Mouse (Mus musculus): ENCODE measurements around the gene Gm14548. TPM values are rescaled to one million over a fixed set of nuclear protein-coding genes. Genes with fewer than 3 reads are reported as not detected.

The Gm14548 gene
- polyA plus RNA-seq (2014; fragmentation: Illumina TruSeq; extraction: RNeasy Lipid Tissue Mini Kit (QIAGEN cat#74804); ENCODE audit: low read depth, low replicate concordance): 0.28 TPM

GRCm38 (mm10) chr7:3898036-3898590 is at the start of gene Gm14548:
Gene Gm14548, minus strand, starts transcription at chr7:3898120.

GRCm38 (mm10) chr7:3915387-3915786 is 17.5 kb upstream of the Gm14548 start, which contains the start of gene Lilra6:
Gene Lilra6, minus strand, starts transcription at chr7:3915503.

GRCm38 (mm10) chr7:3844951-3845350 is 53.0 kb downstream of the Gm14548 start, which contains the start of gene Pira2:
Gene Pira2, minus strand, starts transcription at chr7:3845051.

Other genes with a start within 250 kb of the Gm14548 start
- 7.1 TPM for gene Leng1, start 232.3 kb downstream of the Gm14548 start, polyA plus RNA-seq (2014; fragmentation: Illumina TruSeq; extraction: RNeasy Lipid Tissue Mini Kit (QIAGEN cat#74804); ENCODE audit: low read depth, low replicate concordance)
- gene Tmc4, start 220.6 kb downstream of the Gm14548 start, polyA plus RNA-seq (2014; fragmentation: Illumina TruSeq; extraction: RNeasy Lipid Tissue Mini Kit (QIAGEN cat#74804); ENCODE audit: low read depth, low replicate concordance): 169 TPM
- gene Tsen34, start 205.3 kb downstream of the Gm14548 start, polyA plus RNA-seq (2014; fragmentation: Illumina TruSeq; extraction: RNeasy Lipid Tissue Mini Kit (QIAGEN cat#74804); ENCODE audit: low read depth, low replicate concordance): 5.0 TPM
- 36.7 TPM for gene Mboat7, start 204.6 kb downstream of the Gm14548 start, polyA plus RNA-seq (2014; fragmentation: Illumina TruSeq; extraction: RNeasy Lipid Tissue Mini Kit (QIAGEN cat#74804); ENCODE audit: low read depth, low replicate concordance)
- gene Rps9, start 194.1 kb downstream of the Gm14548 start, polyA plus RNA-seq (2014; fragmentation: Illumina TruSeq; extraction: RNeasy Lipid Tissue Mini Kit (QIAGEN cat#74804); ENCODE audit: low read depth, low replicate concordance): 21.6 TPM
- 5.8 TPM for gene Pirb, start 177.7 kb downstream of the Gm14548 start, polyA plus RNA-seq (2014; fragmentation: Illumina TruSeq; extraction: RNeasy Lipid Tissue Mini Kit (QIAGEN cat#74804); ENCODE audit: low read depth, low replicate concordance)
- gene Gm15448, start 72.4 kb downstream of the Gm14548 start, polyA plus RNA-seq (2014; fragmentation: Illumina TruSeq; extraction: RNeasy Lipid Tissue Mini Kit (QIAGEN cat#74804); ENCODE audit: low read depth, low replicate concordance): 0.35 TPM
- 1.6 TPM for gene Pira2, start 53.1 kb downstream of the Gm14548 start, polyA plus RNA-seq (2014; fragmentation: Illumina TruSeq; extraction: RNeasy Lipid Tissue Mini Kit (QIAGEN cat#74804); ENCODE audit: low read depth, low replicate concordance)
- 0.50 TPM for gene Lilra6, start 17.4 kb upstream of the Gm14548 start, polyA plus RNA-seq (2014; fragmentation: Illumina TruSeq; extraction: RNeasy Lipid Tissue Mini Kit (QIAGEN cat#74804); ENCODE audit: low read depth, low replicate concordance)
- 10.2 TPM for gene Lair1, start 165.1 kb upstream of the Gm14548 start, polyA plus RNA-seq (2014; fragmentation: Illumina TruSeq; extraction: RNeasy Lipid Tissue Mini Kit (QIAGEN cat#74804); ENCODE audit: low read depth, low replicate concordance)
- 5.6 TPM for gene Ttyh1, start 221.3 kb upstream of the Gm14548 start, polyA plus RNA-seq (2014; fragmentation: Illumina TruSeq; extraction: RNeasy Lipid Tissue Mini Kit (QIAGEN cat#74804); ENCODE audit: low read depth, low replicate concordance)
- gene Leng8, start 238.9 kb upstream of the Gm14548 start, polyA plus RNA-seq (2014; fragmentation: Illumina TruSeq; extraction: RNeasy Lipid Tissue Mini Kit (QIAGEN cat#74804); ENCODE audit: low read depth, low replicate concordance): 48.4 TPM